9 mouse cellular contexts compared by ENCODE assay signal in the genomic region with DNA sequence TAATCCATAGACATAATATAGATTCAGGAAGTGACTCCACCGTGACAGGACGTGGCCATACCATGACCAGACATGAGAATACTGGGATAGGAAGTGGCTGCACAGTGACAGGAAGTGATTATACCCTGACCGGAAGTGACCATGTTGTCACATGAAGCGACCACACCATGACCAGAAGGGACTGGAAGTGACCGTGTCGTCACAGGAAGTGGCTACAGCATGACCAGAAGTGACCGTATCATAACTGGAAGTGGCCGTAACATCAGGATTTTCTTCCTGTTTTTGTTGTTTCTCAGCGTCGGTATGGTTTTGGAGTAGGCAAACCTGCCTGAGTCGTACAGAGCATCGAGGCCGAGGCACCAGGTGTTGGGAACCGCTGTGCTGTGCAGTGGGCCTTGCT. TPM values are rescaled to one million over a fixed set of nuclear protein-coding genes. Genes with fewer than 3 reads are reported as not detected.
DNase-seq lines count a peak whose midpoint lies in the region; ATAC-seq lines count a peak whose summit lies in the region.
"Had no signal": no experiment of that assay in that cellular context is flagged by ENCODE, and none has a peak within 500 bp of the region (broad histone marks: within the 10 kb centered on the region; RNA-seq: fewer than 3 reads in every experiment).

No protein-coding gene starts in this region.

- DNase-seq in embryo, embryonic 10.5 days (ENCODE audit: low spot score): peak; percentile 34
- DNase-seq in embryo, embryonic 11 days: no peak
- peak; percentile 24 for DNase-seq in kidney, adult 9 months
- no peak for DNase-seq in kidney, adult 8-10 months
- peak; percentile 97 for DNase-seq in 416B (ENCODE audit: low read depth)
- DNase-seq in right cerebral cortex, postnatal 25 days: no peak
- no peak for DNase-seq in adrenal gland, postnatal 25 days

- ATAC-seq in megakaryocyte, adult 5-6 weeks (ENCODE audit: poor library complexity, severe bottlenecking): peak; percentile 79

RNA-seq across cellular contexts. Expression of gene Pum2, which starts 37.0 kb away (rescaled TPM):
- total RNA-seq in megakaryocyte, adult 5-6 weeks (2015): 152 and 162 TPM in 2 replicates
- total RNA-seq in megakaryocyte, adult 5-6 weeks (2017): 119 and 124 TPM in 2 replicates
- 119 and 159 TPM in 2 replicates for total RNA-seq in adrenal gland, postnatal 25 days (2021)

RNA-seq across cellular contexts. Expression of gene Slc7a15, which starts 38.1 kb away (rescaled TPM):
- total RNA-seq in megakaryocyte, adult 5-6 weeks (2015): not detected in 2 replicates
- total RNA-seq in megakaryocyte, adult 5-6 weeks (2017): not detected in 2 replicates
- not detected in 2 replicates for total RNA-seq in adrenal gland, postnatal 25 days (2021)
- total RNA-seq: left cerebral cortex, adult 2 months had no signal

Comparison
In these comparisons a context has a peak if more than half of its experiments do, and no peak if none do; other contexts are left out.
1. DNase-seq: peak in embryo, embryonic 10.5 days (single experiment), kidney, adult 9 months (single experiment) and 416B (single experiment); none in embryo, embryonic 11 days (single experiment), kidney, adult 8-10 months (0 of 2), right cerebral cortex, postnatal 25 days (single experiment) and adrenal gland, postnatal 25 days (single experiment).